Mouse (Mus musculus): ENCODE data around the gene Olfr1320. TPM values are rescaled to one million over a fixed set of nuclear protein-coding genes. Genes with fewer than 3 reads are reported as not detected.
"Not testable (repeated sequence)": the region's sequence is repeated elsewhere in the genome, so short reads cannot be mapped to it uniquely, and the experiment has no call there.

Gene Olfr1320
- polyA plus RNA-seq (2015; fragmentation: Nextera tagmentation; extraction: Ambion mirVana), result not detected in 2 replicates

GRCm38 (mm10) chrX:49672033-49672432 is at the start of gene Olfr1320:
Gene Olfr1320, plus strand, starts transcription at chrX:49672333.
- no peaks in the 10 kb centered on the region for H3K27me3 ChIP-seq
- 85% methylated on average over 1 of the region's 1 CpGs for WGBS
- H3K4me2 ChIP-seq, result no peak within 1 kb of the TSS
- H3K4me1 ChIP-seq, result no peaks in the 10 kb centered on the region
- H3K9me3 ChIP-seq (replicated peaks), result no peaks in the 10 kb centered on the region
- H3K36me3 ChIP-seq (ENCODE audit: poor library complexity, severe bottlenecking), result no peaks in the 10 kb centered on the region
- no peak within 1 kb of the TSS for H3K9ac ChIP-seq
- H3K4me3 ChIP-seq, result no peak within 1 kb of the TSS
- no peak for ATAC-seq
- H3K27ac ChIP-seq, result no peak within 1 kb of the TSS

- Histone ChIP-seq H3K27me3 (no peaks in the 10 kb centered on the region), H3K9me3 (replicated peaks) (no peaks in the 10 kb centered on the region), H3K4me2 (no peak overlapping the region), H3K4me1 (no peaks in the 10 kb centered on the region), H3K27ac (no peak overlapping the region), H3K36me3 (ENCODE audit: poor library complexity, severe bottlenecking) (no peaks in the 10 kb centered on the region), H3K9ac (no peak overlapping the region), H3K4me3 (no peak overlapping the region)
- ATAC-seq, result no peak
Observed at GRCm38 (mm10) chrX:49627566-49627965, 44.6 kb upstream of the Olfr1320 start.

- Histone ChIP-seq H3K4me1 (no peaks in the 10 kb centered on the region), H3K27ac (no peak overlapping the region), H3K4me2 (no peak overlapping the region), H3K36me3 (ENCODE audit: poor library complexity, severe bottlenecking) (no peaks in the 10 kb centered on the region), H3K9ac (no peak overlapping the region), H3K9me3 (replicated peaks) (no peaks in the 10 kb centered on the region), H3K4me3 (no peak overlapping the region), H3K27me3 (no peaks in the 10 kb centered on the region)
- no peak for ATAC-seq
- WGBS, result 68% methylated on average over 2 of the region's 2 CpGs
Observed at GRCm38 (mm10) chrX:49631195-49631594, 40.9 kb upstream of the Olfr1320 start.

GRCm38 (mm10) chrX:49660781-49661180 is 11.4 kb upstream of the Olfr1320 start:
- not testable (repeated sequence) for H3K27me3 ChIP-seq; H3K9ac ChIP-seq; ATAC-seq; H3K4me1 ChIP-seq; H3K4me3 ChIP-seq; H3K9me3 ChIP-seq (replicated peaks); H3K36me3 ChIP-seq (ENCODE audit: poor library complexity, severe bottlenecking); H3K27ac ChIP-seq; H3K4me2 ChIP-seq
- WGBS, result 87% methylated on average over 27 of the region's 29 CpGs

Other genes starting within 250 kb of the Olfr1320 start
- 1.1 and 1.2 TPM in 2 replicates for gene Arhgap36, start 208.4 kb upstream of the Olfr1320 start, polyA plus RNA-seq (2015; fragmentation: Nextera tagmentation; extraction: Ambion mirVana)
- not detected in 2 replicates for gene Olfr1321, start 62.7 kb downstream of the Olfr1320 start, polyA plus RNA-seq (2015; fragmentation: Nextera tagmentation; extraction: Ambion mirVana)
- gene Igsf1, start 125.4 kb downstream of the Olfr1320 start, polyA plus RNA-seq (2015; fragmentation: Nextera tagmentation; extraction: Ambion mirVana), result 2.6 and 3.1 TPM in 2 replicates
- not detected in 2 replicates for gene Olfr1322, start 219.2 kb downstream of the Olfr1320 start, polyA plus RNA-seq (2015; fragmentation: Nextera tagmentation; extraction: Ambion mirVana)

Data from forebrain, embryonic 13.5 days (tissue).